Mouse (Mus musculus) spleen, postnatal 14 days (tissue): Measurements from ENCODE around the gene Plet1.

Source experiments
- DNase-seq, 2 experiments: peaks; one replicate each; pipeline ENCODE4 v3.0.0; 2021 to 2022; ENCODE audit warnings: low spot score in 2 of 2

Gene Plet1

GRCm38 (mm10) chr9:50495405-50496150 lies 1.3 kb downstream of the Plet1 start:
- no peak for DNase-seq

GRCm38 (mm10) chr9:50496151-50496505 lies 1.8 kb downstream of the Plet1 start:
- DNase-seq, result no peak

- no peak for DNase-seq
Measured at GRCm38 (mm10) chr9:50496546-50496945, 2.2 kb downstream of the Plet1 start.

- DNase-seq, result no peak
Measured at GRCm38 (mm10) chr9:50497076-50497475, 2.8 kb downstream of the Plet1 start.

- DNase-seq, result no peak
Measured at GRCm38 (mm10) chr9:50497536-50497935, 3.2 kb downstream of the Plet1 start.

GRCm38 (mm10) chr9:50498815-50499214 lies 4.5 kb downstream of the Plet1 start:
- no peak for DNase-seq

- no peak for DNase-seq
Measured at GRCm38 (mm10) chr9:50499781-50500180, 5.5 kb downstream of the Plet1 start.

- DNase-seq, result no peak
Measured at GRCm38 (mm10) chr9:50500467-50500973, 6.2 kb downstream of the Plet1 start.

GRCm38 (mm10) chr9:50500974-50501501 lies 6.7 kb downstream of the Plet1 start:
- no peak for DNase-seq

- no peak for DNase-seq
Measured at GRCm38 (mm10) chr9:50502949-50503348, 8.6 kb downstream of the Plet1 start.

GRCm38 (mm10) chr9:50505405-50505804 lies 11.1 kb downstream of the Plet1 start:
- DNase-seq, result no peak

GRCm38 (mm10) chr9:50507570-50507969 lies 13.2 kb downstream of the Plet1 start:
- no peak for DNase-seq

GRCm38 (mm10) chr9:50515462-50515861 lies 21.1 kb downstream of the Plet1 start:
- DNase-seq, result no peak

- no peak for DNase-seq
Measured at GRCm38 (mm10) chr9:50518781-50519180, 24.5 kb downstream of the Plet1 start.

GRCm38 (mm10) chr9:50520748-50521147 lies 26.4 kb downstream of the Plet1 start:
- DNase-seq, result no peak

- DNase-seq, result no peak
Measured at GRCm38 (mm10) chr9:50521562-50521961, 27.2 kb downstream of the Plet1 start.

GRCm38 (mm10) chr9:50522574-50522973 lies 28.2 kb downstream of the Plet1 start:
- DNase-seq, result no peak

GRCm38 (mm10) chr9:50524936-50525335 lies 30.6 kb downstream of the Plet1 start:
- no peak for DNase-seq

- no peak for DNase-seq
Measured at GRCm38 (mm10) chr9:50525585-50525984, 31.3 kb downstream of the Plet1 start.

- no peak for DNase-seq
Measured at GRCm38 (mm10) chr9:50527860-50528259, 33.5 kb downstream of the Plet1 start.

GRCm38 (mm10) chr9:50528293-50528892 lies 34.1 kb downstream of the Plet1 start, which contains the start of gene Pts:
TSS of gene Pts (minus strand) at chr9:50528724.
- peak; percentile 92 to 95 for DNase-seq

GRCm38 (mm10) chr9:50530890-50531289 lies 36.6 kb downstream of the Plet1 start:
- no peak for DNase-seq

GRCm38 (mm10) chr9:50533328-50533727 lies 39.0 kb downstream of the Plet1 start:
- peak; percentile 22 to 42 for DNase-seq
